Mouse (Mus musculus) midbrain, embryonic 15.5 days (tissue): ENCODE measurements at regions not wholly inside any gene's neighbourhood (a gene's known extent, or its start where the extent isn't known, plus 50 kb on each side); places are given as distances from the start of the nearest gene placed in this dataset.
A peak's percentile ranks its signal among the peaks of the same experiment; 100 is the strongest.
"Not testable (repeated sequence)": the region's sequence is repeated elsewhere in the genome, so short reads cannot be mapped to it uniquely, and the experiment has no call there.

Source experiments
- ATAC-seq: fragments of 200-750 bp; cut with Nextera tagmentation; replicated peaks from 2 replicates; pipeline ENCODE4 v1.8.0; 2017; ENCODE audit warnings: moderate TSS enrichment
- H3K27ac ChIP-seq: fragments of 300-500 bp; sonication (generic); 2 replicates; pipeline ENCODE4 v1.5.1; 2015; ENCODE audit warnings: mild to moderate bottlenecking, inconsistent platforms
- H3K27me3 ChIP-seq: fragments of 300-500 bp; sonication (generic); replicated peaks from 2 replicates; pipeline ENCODE4 v1.6.1; 2015; ENCODE audit warnings: inconsistent platforms
- H3K36me3 ChIP-seq: fragments of 300-500 bp; sonication (generic); replicated peaks from 2 replicates; pipeline ENCODE4 v1.6.1; 2015; ENCODE audit warnings: inconsistent platforms
- H3K4me1 ChIP-seq: fragments of 300-500 bp; sonication (generic); 2 replicates; pipeline ENCODE4 v1.6.1; 2015; ENCODE audit warnings: inconsistent platforms
- H3K4me2 ChIP-seq: fragments of 300-500 bp; sonication (generic); 2 replicates; pipeline ENCODE4 v1.6.1; 2015; ENCODE audit warnings: inconsistent platforms, mild to moderate bottlenecking, moderate library complexity
- H3K4me3 ChIP-seq: fragments of 300-500 bp; sonication (generic); 2 replicates; pipeline ENCODE4 v1.5.1; 2015; ENCODE audit warnings: mild to moderate bottlenecking, inconsistent platforms
- H3K9ac ChIP-seq: fragments of 300-500 bp; sonication (generic); 2 replicates; pipeline ENCODE4 v1.6.1; 2015; ENCODE audit warnings: mild to moderate bottlenecking, inconsistent platforms
- H3K9me3 ChIP-seq: fragments of 300-500 bp; sonication (generic); 2 replicates; pipeline ENCODE4 v1.6.1; 2016; ENCODE audit warnings: inconsistent platforms
- WGBS: fragments of 180-500 bp; shearing (Covaris S2); methylation state at CpG from one replicate; pipeline ENCODE4 v1.1.7; 2015; ENCODE audit warnings: mixed read lengths; 5-methylcytosine and 5-hydroxymethylcytosine counted together

GRCm38 (mm10) chr14:18463230-18463873 lies 131.7 kb upstream of the Ube2e1 start:
- Histone ChIP-seq H3K4me1 (no peaks in the 10 kb centered on the region), H3K27ac (no peak overlapping the region), H3K4me3 (no peak overlapping the region), H3K4me2 (peak overlapping the region; percentile 30), H3K9me3 (no peaks in the 10 kb centered on the region), H3K9ac (no peak overlapping the region), H3K27me3 (no peaks in the 10 kb centered on the region), H3K36me3 (no peaks in the 10 kb centered on the region)
- ATAC-seq, result 0 out of 2 replicates have a peak, but pooled peaks have one; percentile 14
- 28% methylated on average over 14 of the region's 14 CpGs for WGBS

DNA sequence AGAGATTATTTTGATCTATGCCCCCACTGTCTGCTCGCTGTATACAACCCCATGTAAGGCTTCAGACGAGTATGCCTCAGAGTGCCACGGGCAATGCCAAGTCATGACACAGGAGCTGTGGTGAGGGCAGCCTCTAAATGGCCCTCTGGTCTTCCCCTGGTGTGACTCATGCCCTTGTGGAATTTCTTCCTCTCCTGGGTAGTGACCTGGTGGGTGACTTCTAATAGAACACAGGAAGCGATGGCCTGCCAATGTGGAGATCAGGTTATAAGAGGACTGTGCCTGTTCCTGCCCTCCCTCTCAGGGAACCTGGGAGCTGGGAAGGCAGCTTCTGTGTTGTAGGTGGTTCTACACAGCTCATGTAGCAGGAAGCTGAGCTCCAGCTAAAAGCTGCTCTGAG lies 130.7 kb upstream of the Ube2e1 start:
- no peak for ATAC-seq
- WGBS, result 90% methylated on average over 4 of the region's 4 CpGs

DNA sequence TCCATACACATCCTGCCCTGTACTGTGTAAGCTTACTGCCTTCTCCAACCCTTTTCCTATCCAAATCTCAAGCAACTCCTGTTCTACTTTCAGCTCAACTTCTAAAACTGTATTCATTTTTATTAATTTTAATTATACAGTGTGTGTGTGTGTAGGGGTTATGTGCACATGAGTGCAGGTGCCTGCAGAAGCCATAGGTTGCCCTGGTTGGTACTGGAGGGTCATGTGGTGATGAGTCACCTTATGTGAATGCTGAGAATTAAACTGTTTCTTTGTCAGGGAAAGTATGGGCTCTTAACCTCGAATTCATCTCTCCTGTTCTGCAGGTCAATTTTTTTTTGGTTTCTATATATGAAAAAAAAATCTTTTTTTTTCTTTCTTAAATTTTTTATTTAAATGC lies 117.0 kb upstream of the Ube2e1 start:
- H3K27ac ChIP-seq, result no peak overlapping the region
- H3K4me2 ChIP-seq, result no peak overlapping the region
- H3K4me1 ChIP-seq, result no peaks in the 10 kb centered on the region
- H3K27me3 ChIP-seq, result no peaks in the 10 kb centered on the region
- H3K9me3 ChIP-seq, result no peaks in the 10 kb centered on the region
- no peak overlapping the region for H3K9ac ChIP-seq
- 74% methylated on average over 1 of the region's 1 CpGs for WGBS
- no peaks in the 10 kb centered on the region for H3K36me3 ChIP-seq
- H3K4me3 ChIP-seq, result no peak overlapping the region
- ATAC-seq, result no peak

More for the DNA sequence above, 130.7 kb upstream of the Ube2e1 start:
- H3K9me3 ChIP-seq, result no peaks in the 10 kb centered on the region
- no peaks in the 10 kb centered on the region for H3K27me3 ChIP-seq
- H3K4me1 ChIP-seq, result no peaks in the 10 kb centered on the region
- H3K27ac ChIP-seq, result no peak overlapping the region
- H3K9ac ChIP-seq, result no peak overlapping the region
- no peaks in the 10 kb centered on the region for H3K36me3 ChIP-seq
- H3K4me3 ChIP-seq, result no peak overlapping the region
- no peak overlapping the region for H3K4me2 ChIP-seq

DNA sequence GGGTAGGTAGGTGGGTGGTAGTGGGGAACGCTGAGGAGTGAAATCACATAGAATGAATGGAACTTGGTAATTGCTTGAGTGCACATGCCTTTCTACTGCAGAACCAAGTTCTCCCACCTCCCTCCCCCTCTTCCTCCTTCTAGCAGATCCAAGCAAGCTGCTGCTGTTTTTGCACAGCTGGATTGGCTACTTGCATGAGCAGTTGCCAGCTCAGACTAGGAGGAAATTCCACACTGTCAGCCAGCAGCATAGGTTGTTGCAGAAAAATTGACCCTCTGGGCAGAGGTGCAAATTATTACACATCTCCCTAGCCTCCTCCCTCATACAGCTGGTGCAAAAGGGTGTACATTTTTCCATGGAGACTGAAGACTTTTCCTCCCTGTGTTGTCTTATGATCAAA lies 112.8 kb upstream of the Ube2e1 start:
- 85% methylated on average over 1 of the region's 1 CpGs for WGBS
- Histone ChIP-seq H3K27ac (no peak overlapping the region), H3K9me3 (no peaks in the 10 kb centered on the region), H3K36me3 (no peaks in the 10 kb centered on the region), H3K4me2 (no peak overlapping the region), H3K4me1 (no peaks in the 10 kb centered on the region), H3K9ac (no peak overlapping the region), H3K4me3 (no peak overlapping the region), H3K27me3 (no peaks in the 10 kb centered on the region)
- ATAC-seq, result no peak

DNA sequence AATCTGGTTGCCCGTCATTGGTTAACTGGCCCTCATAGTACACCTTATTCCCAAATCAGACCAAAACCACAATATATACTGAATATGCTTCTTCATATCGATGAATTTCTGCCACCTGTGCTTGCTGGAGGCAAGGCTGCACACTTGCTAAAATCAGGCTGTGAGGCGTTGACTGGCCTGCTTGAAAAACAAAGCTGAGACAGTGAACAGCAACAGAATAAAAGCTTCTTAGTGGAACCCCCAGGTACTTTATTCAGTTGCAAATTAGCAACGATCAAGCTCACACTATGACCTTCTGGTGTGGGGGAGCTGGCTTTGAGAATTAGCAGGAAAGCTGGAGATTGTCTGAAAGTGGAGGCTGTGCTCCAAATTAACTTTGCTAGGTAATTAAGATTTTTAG lies 97.3 kb upstream of the Ube2e1 start:
- not testable (repeated sequence) for H3K36me3 ChIP-seq, H3K4me1 ChIP-seq, H3K27me3 ChIP-seq, H3K9ac ChIP-seq, H3K4me3 ChIP-seq, H3K4me2 ChIP-seq, ATAC-seq, H3K27ac ChIP-seq, H3K9me3 ChIP-seq
- 24% methylated on average over 4 of the region's 4 CpGs for WGBS

GRCm38 (mm10) chr14:18425887-18426286 lies 94.2 kb upstream of the Ube2e1 start:
- H3K4me2 ChIP-seq, result no peak overlapping the region
- no peaks in the 10 kb centered on the region for H3K9me3 ChIP-seq
- H3K9ac ChIP-seq, result no peak overlapping the region
- no peak for ATAC-seq
- no peaks in the 10 kb centered on the region for H3K27me3 ChIP-seq
- H3K36me3 ChIP-seq, result no peaks in the 10 kb centered on the region
- H3K27ac ChIP-seq, result no peak overlapping the region
- no peaks in the 10 kb centered on the region for H3K4me1 ChIP-seq
- no peak overlapping the region for H3K4me3 ChIP-seq

GRCm38 (mm10) chr14:18416839-18417238 lies 85.2 kb upstream of the Ube2e1 start:
- Histone ChIP-seq H3K4me3 (no peak overlapping the region), H3K4me2 (no peak overlapping the region), H3K4me1 (no peaks in the 10 kb centered on the region), H3K27me3 (no peaks in the 10 kb centered on the region), H3K9me3 (no peaks in the 10 kb centered on the region), H3K9ac (no peak overlapping the region), H3K36me3 (no peaks in the 10 kb centered on the region), H3K27ac (no peak overlapping the region)
- ATAC-seq, result peak; percentile 70
- WGBS, result 12% methylated on average over 2 of the region's 2 CpGs

GRCm38 (mm10) chr14:18416319-18416718 lies 84.7 kb upstream of the Ube2e1 start:
- WGBS, result 61% methylated on average over 4 of the region's 4 CpGs
- ATAC-seq, result peak; percentile 60; the same call in 1 of the 2 replicates

GRCm38 (mm10) chr14:18398953-18399352 lies 67.3 kb upstream of the Ube2e1 start:
- Histone ChIP-seq H3K36me3 (no peaks in the 10 kb centered on the region), H3K9me3 (no peaks in the 10 kb centered on the region), H3K4me1 (no peaks in the 10 kb centered on the region), H3K27me3 (no peaks in the 10 kb centered on the region), H3K9ac (no peak overlapping the region), H3K4me2 (no peak overlapping the region), H3K27ac (no peak overlapping the region), H3K4me3 (no peak overlapping the region)
- no peak for ATAC-seq
- 96% methylated on average over 4 of the region's 4 CpGs for WGBS

More at GRCm38 (mm10) chr14:18416319-18416718, 84.7 kb upstream of the Ube2e1 start:
- Histone ChIP-seq H3K36me3 (no peaks in the 10 kb centered on the region), H3K4me2 (no peak overlapping the region), H3K4me3 (no peak overlapping the region), H3K9me3 (no peaks in the 10 kb centered on the region), H3K27me3 (no peaks in the 10 kb centered on the region), H3K27ac (no peak overlapping the region), H3K4me1 (no peaks in the 10 kb centered on the region), H3K9ac (no peak overlapping the region)

DNA sequence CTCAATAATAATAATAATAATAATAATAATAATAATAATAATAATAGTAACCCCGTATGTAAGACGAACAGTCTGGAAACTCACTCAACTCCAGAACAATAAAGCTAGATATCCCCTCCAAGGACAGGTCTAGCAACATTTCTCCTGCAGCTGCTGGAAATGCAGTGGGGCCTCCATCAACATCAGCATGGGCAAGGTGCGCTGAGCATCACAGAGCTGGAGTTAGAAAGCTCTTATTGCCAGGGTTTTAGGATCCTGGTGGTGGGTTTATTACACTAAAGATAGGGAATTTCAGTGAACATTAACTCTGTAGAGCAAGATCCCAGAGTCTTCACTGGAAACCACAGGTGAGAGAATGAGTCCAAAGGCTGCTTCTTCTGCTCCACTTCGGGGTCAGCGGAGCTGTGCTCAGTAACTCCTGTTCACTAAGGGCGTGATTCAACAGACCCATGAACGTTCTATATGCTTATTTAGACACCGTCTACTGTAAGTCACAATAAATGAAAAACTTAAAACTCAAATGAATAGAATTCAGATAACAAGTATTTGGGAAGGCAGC lies 64.6 kb upstream of the Ube2e1 start:
- H3K36me3 ChIP-seq, result no peaks in the 10 kb centered on the region
- WGBS, result 94% methylated on average over 8 of the region's 8 CpGs
- H3K4me1 ChIP-seq, result no peaks in the 10 kb centered on the region
- no peak for ATAC-seq
- H3K4me2 ChIP-seq, result no peak overlapping the region
- H3K27ac ChIP-seq, result no peak overlapping the region
- H3K27me3 ChIP-seq, result no peaks in the 10 kb centered on the region
- H3K9me3 ChIP-seq, result no peaks in the 10 kb centered on the region
- H3K4me3 ChIP-seq, result no peak overlapping the region
- H3K9ac ChIP-seq, result no peak overlapping the region

GRCm38 (mm10) chr14:18394071-18394745 lies 62.5 kb upstream of the Ube2e1 start:
- Histone ChIP-seq H3K9ac (no peak overlapping the region), H3K27ac (no peak overlapping the region), H3K4me1 (no peaks in the 10 kb centered on the region), H3K4me3 (no peak overlapping the region), H3K4me2 (no peak overlapping the region), H3K36me3 (no peaks in the 10 kb centered on the region), H3K27me3 (no peaks in the 10 kb centered on the region), H3K9me3 (no peaks in the 10 kb centered on the region)
- WGBS, result 92% methylated on average over 3 of the region's 3 CpGs
- ATAC-seq, result no peak

- Histone ChIP-seq H3K9ac (no peak overlapping the region), H3K27me3 (no peaks in the 10 kb centered on the region), H3K36me3 (no peaks in the 10 kb centered on the region), H3K4me3 (no peak overlapping the region), H3K4me1 (no peaks in the 10 kb centered on the region), H3K9me3 (no peaks in the 10 kb centered on the region), H3K4me2 (no peak overlapping the region), H3K27ac (no peak overlapping the region)
- 91% methylated on average over 3 of the region's 3 CpGs for WGBS
- ATAC-seq, result no peak
Observed at GRCm38 (mm10) chr14:18391824-18392486, 60.3 kb upstream of the Ube2e1 start.
